Mouse (Mus musculus) G1E-ER4 (cell line): ENCODE results near the gene Glt8d2. TPM values are rescaled to one million over a fixed set of nuclear protein-coding genes. Genes with fewer than 3 reads are reported as not detected.

ENCODE experiments used
- GATA1 ChIP-seq: IDR thresholded peaks from one replicate; pipeline ENCODE4 v1.8.0; 2012; ENCODE audit warnings: low read length, inconsistent platforms
- polyA plus RNA-seq: library from polyadenylated mRNA; stranded (reverse); fragments of >175 nt; gene quantifications from 2 replicates; pipeline ENCODE4 v1.2.3, GENCODE M21; 2012

The Glt8d2 gene
- polyA plus RNA-seq, 1 experiment, result not detected

DNA sequence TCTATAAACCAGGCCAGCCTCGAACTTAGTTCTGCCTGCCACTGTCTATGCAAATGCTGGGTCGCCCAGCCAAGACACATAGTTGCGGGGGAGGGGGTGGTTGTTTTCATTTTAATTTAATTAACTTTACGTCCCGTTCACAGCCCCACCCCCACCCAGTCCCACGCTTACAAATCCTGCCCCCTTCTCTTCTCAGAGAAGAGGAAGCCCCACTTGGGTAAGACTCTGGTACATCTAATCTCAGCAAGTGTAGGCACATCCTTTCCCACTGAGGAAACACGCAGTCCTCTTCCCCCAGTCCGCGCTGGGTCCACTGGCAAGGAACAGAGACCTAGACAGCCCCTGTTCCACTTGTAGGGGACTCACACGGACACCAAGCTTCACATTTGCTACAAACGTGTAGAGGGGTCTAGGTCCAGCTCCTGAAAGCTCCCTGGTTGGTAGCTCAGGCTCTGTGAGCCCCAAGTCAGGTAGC lies 61.3 kb downstream of the Glt8d2 start:
- TF ChIP-seq GATA1, result no peak

DNA sequence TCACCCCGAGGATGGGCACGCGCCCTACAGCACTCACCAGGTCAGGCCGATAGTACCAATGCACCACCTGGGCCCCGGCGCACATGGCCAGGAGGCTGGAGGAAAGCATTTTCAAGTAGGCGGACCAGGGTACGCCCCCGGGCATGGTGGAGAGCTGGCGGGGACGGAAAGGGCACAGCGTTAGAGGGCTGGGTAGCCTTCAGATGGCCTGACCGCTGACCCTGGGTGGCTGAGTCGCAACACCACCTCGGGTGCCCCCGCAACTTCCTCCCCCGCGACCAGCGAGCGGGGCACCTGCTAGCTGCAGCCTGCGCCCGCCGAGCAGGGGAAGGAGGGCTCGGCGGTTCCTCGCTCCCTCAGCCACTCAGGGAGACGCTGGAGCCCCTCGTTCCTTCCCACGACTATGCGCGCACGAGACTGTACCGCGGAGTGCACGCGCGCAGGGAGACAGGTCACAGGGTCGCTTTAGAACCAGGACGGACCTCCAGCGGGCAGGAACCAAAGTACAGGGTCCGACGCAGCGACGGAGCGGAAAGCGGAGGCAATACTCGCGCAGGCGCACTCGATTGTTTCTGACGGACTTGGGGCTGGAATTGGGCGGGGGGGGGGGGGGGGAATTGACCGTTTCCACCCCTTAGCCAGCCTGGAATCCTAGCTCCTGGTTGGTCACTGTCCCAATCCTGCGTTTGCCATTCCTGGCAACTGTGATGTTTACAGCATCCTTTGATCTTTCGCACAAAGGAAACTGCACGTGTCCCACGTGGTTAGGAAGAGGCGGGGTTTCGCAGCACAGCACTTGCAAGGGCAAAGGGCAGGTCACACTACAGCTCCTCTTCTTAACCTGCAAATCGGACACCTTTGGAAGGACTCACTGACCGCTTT lies 67.5 kb downstream of the Glt8d2 start, which contains the start of gene 1190007I07Rik:
1190007I07Rik (minus strand) TSS at position 558 of the 882 bp plus-strand sequence.
- no peak for TF ChIP-seq GATA1

DNA sequence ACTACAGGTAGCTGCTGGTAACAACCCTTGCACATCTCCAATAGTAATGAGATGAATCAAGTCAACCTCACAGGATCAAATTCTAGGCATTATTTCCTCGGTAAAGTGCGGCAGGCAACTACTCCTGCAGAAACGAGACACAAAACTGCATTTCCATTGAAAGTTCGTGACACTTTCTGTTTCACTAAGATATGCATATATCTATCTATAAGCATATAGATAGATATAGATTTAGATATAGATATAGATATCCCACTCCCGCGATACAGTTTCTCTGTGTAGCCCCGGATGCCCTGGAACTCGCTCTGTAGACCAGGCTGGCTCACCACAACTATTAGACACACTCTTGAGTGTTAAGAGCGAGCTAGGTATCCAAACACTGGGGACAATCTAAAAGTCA lies 68.2 kb downstream of the Glt8d2 start:
- no peak for TF ChIP-seq GATA1

Other genes with a start within 250 kb of the Glt8d2 start
- gene Gm1553, start 198.0 kb downstream of the Glt8d2 start, polyA plus RNA-seq, result not detected in 2 replicates
- gene 1190007I07Rik, start 67.4 kb downstream of the Glt8d2 start, polyA plus RNA-seq, result 120 and 159 TPM in 2 replicates
- gene Tdg, start 60.8 kb downstream of the Glt8d2 start, polyA plus RNA-seq, result 15.8 and 25.5 TPM in 2 replicates
- gene Hcfc2, start 5.5 kb upstream of the Glt8d2 start, polyA plus RNA-seq, result 3.4 and 4.6 TPM in 2 replicates
- 31.6 and 41.0 TPM in 2 replicates for gene Nfyb, start 73.5 kb upstream of the Glt8d2 start, polyA plus RNA-seq
- 109 TPM in 2 replicates for gene Txnrd1, start 143.3 kb upstream of the Glt8d2 start, polyA plus RNA-seq
- gene Eid3, start 176.0 kb upstream of the Glt8d2 start, polyA plus RNA-seq, result 0.49 and 0.51 TPM in 2 replicates